Mouse (Mus musculus): Measurements from ENCODE around the gene Exoc3l2.

Gene Exoc3l2

DNA sequence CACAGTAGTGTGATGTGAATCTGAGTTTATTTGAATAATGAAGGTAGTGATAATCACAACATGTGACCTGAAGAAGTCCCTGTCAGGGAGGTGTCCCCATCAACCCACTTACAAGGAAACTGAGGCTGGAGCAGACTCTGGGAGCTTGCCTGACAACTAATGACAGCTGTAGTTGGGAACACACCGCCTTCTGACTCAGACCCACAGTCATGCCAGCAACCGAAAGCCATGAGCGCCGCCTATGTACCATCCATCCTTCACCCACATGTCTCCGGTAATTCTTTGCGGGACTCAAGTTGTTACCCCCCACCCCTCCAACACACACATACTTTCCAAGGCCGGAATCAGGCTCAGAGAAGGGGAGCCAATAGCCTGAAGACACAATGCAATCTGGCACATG, 6.5 kb upstream of the Exoc3l2 start:
- DNase-seq (ENCODE audit: low spot score) = no peak

DNA sequence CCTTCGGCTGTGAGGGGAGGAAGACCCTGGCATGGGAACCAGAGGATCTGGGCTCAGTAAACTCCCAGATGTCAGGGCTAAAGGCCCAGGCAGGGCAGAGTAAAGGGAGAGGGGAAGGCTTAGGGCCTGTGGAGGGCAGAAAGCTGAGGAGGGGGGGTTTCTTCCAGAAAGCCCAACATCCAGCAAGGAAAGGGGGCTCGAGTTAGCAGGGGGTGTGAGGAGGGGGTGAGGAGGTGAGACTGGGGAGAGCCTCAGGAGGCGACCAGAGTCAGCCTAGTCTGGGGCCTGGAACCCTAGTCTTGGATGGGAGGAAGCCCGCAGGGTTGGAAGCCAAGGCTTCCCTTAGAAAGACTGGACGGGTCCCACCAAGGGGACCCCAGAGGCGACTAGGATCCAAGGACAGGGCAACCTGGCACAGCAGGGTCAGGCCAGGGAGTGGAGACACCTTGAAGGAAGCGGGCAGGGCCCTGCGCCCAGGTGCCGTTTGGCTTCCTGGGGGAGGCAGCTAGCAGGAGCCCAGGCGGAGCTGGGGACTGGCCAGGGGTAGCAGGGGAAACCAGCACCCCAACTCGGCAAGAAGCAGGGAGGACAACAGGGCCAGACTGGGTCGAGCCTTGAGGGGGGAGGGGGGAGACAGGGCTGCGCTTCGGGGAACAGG, 5.6 kb upstream of the Exoc3l2 start:
- no peak for DNase-seq (ENCODE audit: low spot score)

DNA sequence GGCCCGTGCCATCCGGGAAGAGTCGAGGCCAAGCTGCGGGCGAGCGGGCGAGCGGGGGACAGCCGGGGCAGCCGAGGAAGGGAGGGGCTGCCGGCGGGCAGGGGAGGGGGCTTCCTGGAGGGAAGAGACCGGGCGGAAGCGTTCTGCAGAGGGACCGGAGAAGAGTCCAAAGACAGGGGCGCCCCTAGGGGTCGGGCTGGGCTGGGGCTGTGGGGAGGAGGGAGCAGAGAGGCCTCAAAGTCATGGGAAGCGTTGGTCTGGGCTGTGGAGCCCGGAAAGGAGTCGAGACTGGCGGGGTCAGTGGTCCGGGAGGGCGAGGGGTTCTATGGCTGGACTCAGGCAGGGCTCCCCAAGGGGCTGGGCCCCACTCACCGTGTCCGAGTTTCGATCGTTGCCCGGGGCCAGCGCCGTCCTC, 5.1 kb upstream of the Exoc3l2 start:
- DNase-seq (ENCODE audit: low spot score) = peak; percentile 78

DNA sequence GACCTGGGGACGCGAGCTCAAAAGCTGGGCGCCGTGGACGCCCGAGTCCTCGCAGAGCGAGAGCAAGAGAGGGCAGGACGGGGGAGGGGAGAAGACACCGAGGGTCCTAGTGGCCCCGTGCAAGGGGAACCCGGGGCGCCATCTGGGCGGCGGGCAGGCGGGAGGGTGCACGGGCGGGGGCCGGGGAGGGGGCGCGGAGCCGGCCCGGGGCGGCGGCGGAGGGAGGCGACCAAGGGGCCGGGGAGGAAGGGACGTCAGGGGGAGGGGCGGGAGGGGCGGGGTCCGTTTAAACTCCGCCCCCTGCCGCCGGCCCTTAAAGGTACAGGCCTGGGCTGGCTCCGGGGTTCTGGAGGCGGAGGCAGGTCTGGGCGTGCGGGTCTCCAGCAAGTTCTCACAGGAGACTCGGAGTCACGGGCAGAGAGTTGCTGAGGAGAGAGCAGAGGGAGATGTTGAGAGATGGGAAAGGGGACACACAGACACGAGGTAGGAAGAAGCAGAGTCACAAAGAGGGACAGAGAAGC, 4.5 kb upstream of the Exoc3l2 start, which contains the start of gene Mark4:
Mark4 (minus strand) TSS at position 231 of the 521 bp plus-strand sequence.
- peak; percentile 79 for DNase-seq (ENCODE audit: low spot score)

DNA sequence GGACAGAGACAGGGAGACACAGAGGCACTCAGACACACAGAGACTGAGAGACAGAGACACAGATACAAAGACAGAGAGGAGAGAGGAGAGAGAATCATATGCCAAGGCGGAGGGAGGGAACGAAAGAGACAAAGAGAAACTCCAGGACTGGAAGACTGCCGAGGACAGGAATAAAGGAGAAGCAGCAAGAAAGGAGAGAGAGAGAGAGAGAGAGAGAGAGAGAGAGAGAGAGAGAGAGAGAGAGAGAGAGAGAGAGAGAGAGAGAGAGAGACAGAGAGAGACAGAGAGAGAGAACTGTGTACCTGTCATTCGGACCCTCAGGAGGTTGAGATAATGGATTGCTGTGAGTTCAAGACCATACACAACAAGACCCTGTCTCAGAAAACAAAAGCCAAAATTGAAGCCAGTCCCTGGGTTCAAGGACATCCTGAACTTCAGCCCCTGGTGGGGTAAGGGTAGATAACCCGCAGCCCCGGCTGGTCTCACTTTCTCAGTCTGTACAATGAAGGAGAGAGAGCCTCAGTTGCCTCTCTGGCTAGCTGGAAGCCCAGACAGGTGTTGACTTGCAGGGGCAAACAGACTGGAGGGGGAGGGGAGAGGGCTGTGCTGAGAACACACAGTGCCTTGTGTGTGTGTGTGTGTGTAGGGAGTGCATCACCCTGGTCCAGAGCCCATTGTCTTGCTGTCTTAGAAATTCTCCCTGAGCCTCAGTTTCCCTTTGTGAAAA, 3.8 kb upstream of the Exoc3l2 start:
- no peak for DNase-seq (ENCODE audit: low spot score)

DNA sequence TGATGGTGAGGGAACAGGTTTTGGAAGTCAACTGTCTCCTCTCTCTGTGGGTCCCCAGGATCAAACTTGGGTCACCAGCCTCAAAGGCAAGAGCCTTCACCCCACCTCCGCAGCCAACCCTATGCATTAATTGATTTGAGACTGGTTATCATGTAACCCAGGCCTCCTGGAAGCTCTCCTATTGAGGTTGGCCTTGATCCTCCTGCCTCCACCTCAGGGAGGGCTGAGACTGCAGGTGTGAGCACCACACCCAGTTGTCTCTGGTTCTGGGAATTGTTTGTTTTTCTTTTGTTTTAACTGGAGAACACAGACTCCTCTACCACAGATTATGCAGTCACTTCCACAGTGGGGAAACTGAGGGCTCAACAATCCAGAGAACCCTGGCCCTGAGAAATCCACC, 2.6 kb upstream of the Exoc3l2 start:
- DNase-seq (ENCODE audit: low spot score) = no peak

DNA sequence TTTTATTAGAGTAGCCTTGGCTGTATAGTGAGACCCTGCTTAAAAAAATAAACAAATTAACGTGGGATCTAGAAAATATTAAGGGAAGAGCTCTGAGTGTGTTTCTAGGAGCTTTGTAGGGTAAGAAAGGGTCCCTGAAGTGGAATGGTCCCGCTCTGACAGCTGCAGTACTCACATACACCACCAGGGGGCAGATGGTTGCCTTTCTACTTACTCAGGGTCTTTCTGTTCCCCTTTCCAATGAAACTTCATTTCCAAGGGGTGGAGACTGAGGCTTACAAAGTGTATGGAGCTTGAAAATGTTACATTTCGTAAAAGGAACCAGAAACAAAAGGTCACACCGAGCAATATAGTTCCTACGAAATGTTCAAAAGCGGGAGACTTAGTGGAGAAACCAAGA, 1.6 kb upstream of the Exoc3l2 start:
- DNase-seq (ENCODE audit: low spot score) = peak; percentile 82

DNA sequence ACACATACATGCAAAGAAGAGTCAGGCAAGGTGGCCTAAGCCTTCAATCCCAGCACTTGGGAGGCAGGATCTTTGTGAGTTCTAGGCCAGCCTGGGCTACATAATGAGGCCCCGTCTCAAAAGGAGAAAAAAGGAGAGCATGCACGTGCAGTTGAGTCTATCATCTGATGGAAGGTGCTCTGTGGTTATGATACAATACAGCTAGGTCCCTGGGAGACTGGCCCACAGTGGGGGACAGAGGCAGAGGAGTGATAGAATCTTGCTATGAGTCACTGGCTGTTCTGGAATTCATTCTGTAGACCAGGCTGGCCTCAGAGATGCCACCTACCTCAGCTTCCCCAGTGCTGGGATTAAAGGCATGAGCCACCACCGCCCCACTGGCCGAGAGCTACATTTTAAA, 688 bp upstream of the Exoc3l2 start:
- DNase-seq (ENCODE audit: low spot score) = no peak

DNA sequence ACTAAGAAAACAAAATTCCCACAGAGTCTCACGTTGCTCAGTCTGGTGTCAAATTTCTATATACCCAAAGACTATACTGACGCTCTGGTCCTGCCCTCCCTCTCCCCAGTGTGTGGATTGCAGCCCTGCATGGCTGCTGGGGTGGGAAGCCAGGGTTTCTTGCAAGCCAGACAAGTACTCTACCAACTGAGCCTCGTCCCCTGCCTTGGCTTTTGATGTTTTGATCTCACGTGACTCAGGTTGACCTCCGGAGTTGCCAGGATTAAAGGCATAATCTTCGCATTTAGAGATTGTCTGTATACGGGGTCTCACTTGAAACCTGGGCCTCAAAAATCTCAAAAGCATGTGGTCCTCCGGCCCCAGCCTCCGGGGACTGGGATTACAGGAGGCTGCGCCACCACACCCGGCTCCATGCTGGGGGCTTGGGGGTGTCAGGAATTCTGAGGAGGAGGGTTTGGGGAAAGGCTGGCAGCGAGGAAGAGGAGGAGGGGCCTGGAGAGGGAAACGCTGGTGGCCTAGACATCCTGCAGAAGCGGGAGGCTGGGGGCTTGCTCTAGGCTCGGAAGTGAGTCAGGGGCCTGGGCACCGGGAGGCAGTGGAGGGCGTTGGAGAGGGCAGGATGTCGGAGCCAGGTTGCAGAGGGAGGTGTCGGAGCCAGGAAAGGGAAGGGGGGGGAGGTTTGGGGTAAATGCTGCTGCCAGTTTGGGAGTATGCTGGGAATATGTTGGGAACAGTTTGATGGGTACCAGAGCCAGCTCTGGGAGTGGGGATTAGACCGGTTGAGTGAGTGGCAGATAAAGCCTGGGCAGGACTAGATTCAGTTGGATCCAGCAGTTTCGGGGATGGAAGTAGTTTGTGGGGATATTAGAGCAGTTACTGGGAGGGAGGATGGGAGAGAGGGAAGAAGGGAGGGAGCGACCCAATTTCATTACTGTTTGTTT, 1.5 kb downstream of the Exoc3l2 start:
- DNase-seq (ENCODE audit: low spot score) = peak; percentile 57

DNA sequence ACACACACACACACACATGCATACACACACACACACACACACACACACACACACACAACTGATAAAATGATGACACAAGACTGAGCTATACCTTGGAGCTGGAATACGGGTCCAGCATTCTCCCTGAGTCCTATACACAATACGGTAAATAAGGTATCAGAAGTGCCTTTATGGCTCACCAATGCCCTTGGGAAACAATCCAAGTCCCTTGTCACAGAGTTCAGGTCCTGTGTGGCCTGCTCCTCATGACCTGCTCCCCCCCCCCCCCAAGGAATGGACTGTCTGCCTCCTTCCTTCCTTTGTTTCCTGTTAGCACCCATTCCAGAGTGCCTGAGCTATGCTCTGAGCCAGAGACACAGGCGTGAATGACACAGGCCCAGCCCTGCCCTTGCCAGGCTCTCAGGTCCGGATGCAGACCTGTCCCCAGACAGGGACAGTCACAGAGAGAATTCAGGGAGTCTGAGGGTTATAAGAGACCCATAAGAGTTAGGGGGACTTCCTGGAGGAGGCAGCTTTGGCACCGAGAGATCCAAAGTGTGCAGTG, 3.5 kb downstream of the Exoc3l2 start:
- DNase-seq (ENCODE audit: low spot score) = no peak

DNA sequence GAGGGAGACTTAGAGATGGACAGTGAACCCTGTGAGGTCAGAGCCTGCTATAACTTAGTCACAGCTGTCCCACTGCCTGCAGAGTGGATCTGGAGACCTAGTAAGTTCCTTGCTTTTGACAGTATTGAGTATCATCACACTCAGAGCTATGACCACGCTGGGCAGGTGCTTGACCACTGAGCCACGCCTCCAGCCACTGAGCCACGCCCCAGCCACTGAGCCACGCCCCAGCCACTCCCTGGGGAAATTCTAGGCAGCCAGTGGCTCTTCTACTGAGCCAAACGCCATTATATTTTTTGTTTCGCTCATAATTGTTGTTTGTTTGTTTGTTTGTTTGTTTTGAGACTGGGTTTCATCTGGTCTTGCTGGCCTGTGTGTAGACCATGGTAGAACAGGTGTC, 4.5 kb downstream of the Exoc3l2 start:
- no peak for DNase-seq (ENCODE audit: low spot score)

DNA sequence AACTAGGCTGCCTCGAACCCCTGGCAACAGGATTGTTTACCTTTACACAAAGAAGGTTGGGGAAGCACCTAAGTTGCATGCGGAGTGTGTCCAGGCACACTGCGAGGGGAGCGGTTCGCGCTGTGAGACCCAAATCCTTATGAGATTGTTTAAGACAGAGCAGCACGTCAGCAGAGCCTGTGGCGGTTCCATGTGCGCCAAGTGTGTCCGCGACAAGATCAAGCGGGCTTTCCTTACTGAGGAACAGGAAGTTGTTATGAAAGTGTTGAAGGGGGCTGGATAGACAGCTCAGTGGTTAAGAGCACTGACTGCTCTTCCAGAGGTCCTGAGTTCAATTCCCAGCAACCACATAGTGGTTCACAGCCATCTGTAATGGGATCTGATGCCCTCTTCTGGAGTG, 5.1 kb downstream of the Exoc3l2 start:
- DNase-seq (ENCODE audit: low spot score) = no peak

DNA sequence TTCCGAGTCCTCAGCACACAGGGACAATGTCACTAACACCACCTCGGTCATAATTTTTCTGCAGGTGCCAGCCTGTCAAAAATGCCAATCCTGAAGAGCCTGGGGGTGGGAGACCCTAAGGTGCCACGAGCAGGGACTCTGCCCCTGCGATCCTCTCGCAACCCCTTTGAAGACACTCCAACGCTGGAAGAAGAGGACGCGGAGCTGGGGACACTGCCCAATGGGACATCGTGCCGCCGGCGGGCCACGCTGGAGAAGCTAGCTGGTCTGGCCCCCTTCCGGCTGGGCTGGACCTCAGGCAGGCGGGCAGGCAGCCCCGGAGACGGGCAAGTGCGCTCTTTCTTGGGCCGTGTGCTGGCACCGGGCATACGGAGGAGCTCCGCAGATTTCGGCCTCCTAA, 6.3 kb downstream of the Exoc3l2 start:
- DNase-seq (ENCODE audit: low spot score) = no peak

DNA sequence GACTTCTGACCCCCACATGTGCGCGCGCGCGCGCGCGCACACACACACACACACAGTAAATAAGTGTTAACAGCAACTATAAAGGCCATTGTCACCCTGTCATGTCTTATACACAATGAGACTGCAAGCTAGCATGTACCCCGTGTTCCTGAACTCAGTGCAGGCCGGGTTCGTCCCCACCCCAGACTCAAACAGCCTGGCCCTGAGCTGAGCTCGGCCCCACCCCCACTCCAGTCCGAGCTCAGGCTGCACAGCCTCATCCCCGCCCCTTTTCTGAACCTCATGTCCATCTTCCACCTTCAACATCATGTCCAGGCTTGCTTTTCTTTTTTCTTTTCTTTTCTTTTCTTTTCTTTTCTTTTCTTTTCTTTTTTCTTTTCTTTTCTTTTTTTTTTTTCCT, 7.2 kb downstream of the Exoc3l2 start:
- DNase-seq (ENCODE audit: low spot score) = no peak

DNA sequence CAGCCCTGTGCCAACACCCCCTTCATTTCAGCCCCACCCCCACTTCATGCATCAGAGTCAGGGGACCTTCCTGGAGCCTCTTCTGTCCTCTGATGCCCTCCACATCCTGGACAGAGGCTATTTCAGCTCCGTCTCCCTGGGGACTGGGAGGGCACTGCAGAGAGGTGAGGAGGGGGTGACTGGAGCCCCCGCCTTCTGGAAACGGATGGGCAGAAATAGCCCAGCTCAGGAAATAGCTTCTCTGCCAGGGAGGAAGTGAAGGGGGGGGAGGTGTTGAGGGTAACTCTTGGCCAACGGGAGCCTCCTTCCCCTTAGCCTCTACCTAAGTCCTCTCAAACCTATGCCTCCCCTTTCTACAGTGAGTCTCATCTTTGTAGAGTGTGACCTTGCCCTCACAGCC, 9.3 kb downstream of the Exoc3l2 start:
- DNase-seq (ENCODE audit: low spot score) = no peak

DNA sequence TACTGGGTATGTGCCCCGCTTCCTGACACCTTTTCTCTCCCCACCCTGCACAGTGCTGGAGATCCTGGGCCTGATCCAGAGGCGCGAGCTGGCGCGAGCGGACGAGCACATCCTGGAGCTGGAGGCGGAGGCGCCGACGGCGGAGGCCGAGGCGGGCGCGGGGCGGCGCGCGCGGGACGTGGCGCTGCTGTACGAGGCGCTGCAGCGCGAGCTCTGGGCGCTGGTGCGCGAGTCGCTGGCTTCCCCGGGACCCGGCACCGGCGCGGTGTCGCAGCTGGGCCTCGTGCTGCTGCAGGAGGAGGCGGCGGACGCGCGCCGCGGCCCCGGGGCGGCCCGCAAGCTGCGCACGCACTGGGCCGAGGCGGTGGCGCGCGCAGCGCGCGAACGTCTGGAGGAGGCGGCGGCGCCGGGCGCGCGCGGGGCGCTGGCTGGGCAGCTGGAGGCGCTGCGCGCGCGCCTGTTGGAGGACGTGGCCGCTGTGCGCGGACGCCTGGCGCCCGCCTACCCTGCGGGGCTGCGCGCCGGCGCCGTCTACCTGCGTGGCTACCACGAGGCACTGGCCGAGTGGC, 10.8 kb downstream of the Exoc3l2 start:
- DNase-seq (ENCODE audit: low spot score) = peak; percentile 72

DNA sequence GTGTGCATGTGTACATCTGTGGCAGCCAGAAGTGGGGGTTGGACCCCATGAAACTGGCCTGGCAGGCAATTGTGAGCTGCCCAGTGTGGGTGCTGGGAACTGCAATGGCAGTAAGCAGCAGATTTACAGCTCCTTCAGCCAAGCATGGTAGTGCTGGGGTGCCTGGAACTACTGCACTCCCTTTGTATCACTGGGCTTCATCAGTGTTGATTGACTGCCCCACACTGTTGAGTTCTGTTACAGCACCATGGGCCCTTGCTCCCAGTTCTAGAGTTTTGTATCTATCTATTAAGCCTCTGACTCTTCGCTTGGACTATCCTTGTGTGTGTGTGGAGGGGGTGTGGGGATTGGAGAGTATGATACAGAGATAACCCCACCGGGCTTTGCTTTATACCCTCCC, 14.0 kb downstream of the Exoc3l2 start:
- DNase-seq (ENCODE audit: low spot score) = no peak

DNA sequence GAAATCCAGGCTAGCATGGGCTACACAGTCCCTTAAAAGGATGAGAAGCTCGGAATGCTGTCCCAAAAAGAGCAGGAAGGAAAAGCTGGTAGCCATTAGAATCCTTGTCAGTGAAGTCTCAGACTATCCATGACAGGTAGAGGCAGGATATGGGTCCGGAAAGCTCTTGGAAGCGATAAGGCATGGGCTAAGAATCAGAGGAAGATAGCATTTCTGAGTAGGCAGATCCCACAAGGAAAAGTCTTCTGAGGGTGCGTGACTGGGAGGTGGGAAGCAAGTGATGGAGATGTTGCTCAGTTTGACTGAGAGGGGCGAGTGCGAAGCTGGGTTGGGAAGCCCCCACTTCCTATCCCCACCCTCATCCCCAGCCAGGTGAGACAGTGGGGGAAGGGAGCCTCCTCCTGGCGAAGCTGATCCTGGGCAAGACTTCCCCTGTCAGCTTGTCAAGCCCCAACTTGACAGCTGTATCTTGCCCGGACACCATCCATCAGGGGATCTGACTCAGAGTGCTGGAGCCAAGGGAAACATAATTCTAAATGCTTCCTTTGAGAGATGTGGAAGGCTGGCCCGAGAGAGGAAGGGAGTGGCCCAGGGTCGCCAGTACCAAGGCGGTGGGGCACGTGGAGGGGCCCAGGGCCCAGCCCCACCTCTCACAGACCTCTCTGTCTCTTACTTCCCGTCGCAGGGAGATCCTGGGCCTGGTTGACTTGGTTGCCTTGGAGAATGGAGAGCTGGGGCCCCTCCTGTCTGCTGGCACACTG, 14.7 kb downstream of the Exoc3l2 start:
- DNase-seq (ENCODE audit: low spot score) = no peak

DNA sequence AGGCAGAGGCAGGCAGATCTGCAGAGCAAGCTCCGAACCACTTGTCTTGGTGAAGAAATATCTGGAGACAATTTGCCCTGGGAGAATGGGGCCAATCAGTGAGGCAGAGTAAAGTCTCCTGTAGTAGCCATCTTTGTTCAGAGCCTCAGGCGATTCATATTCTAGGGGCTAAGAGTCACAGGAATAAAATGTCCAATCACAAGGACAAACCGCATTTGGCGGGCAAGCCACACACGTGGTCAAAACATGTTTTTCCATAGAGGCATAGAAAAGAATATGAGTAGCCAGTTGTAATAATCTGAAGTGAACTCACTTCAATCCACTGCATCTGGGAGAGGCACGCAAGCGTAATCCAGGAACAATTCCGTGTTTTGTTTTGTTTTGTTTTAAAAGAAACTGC, 20.1 kb downstream of the Exoc3l2 start:
- DNase-seq (ENCODE audit: low spot score) = no peak

DNA sequence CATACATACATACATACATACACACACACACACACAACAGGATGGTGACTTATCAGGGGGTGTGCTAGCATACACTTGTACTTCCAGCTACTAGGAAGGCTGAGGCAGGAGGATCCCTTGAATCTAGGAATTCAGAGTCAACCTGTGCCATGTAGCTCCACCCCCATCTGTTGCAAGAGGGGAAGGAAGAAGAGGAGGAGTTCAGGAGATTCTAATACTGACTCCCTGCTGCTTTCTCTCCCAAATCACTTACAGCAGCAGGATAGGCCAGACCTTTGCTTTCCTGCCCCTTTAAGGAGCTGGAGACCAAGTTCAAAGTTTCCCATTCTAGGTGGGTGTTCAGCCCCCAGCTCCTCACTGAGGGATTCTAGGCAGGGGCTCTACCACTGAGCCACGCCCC, 22.4 kb downstream of the Exoc3l2 start:
- DNase-seq (ENCODE audit: low spot score) = no peak

DNA sequence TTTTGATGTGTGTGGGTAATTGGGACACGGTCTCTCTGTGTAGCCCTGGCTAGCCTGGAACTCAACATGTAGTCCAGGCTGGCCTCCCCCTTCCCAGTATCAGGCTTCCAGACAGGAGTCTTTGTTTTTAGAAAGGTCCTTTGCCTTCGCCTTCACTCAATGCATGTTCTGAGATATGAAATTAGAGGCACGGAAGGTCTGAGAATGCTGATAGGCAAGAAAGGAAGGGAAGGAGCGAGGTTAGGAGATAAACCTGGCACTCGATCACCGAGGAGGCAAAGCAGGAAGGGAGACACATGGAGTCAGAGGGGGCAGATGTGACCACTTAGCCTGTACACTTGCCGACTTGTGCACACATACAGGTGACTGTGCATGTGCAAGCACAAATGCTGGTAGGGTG, 23.4 kb downstream of the Exoc3l2 start:
- no peak for DNase-seq (ENCODE audit: low spot score)
